Mouse (Mus musculus): ENCODE results near the gene E130114P18Rik. TPM values are rescaled to one million over a fixed set of nuclear protein-coding genes. Genes with fewer than 3 reads are reported as not detected.

The E130114P18Rik gene
- polyA plus RNA-seq, 1 experiment from 2014 or later: 0.72 TPM

GRCm38 (mm10) chr4:97569320-97569719, 208.6 kb downstream of the E130114P18Rik start:
- no peaks in the 10 kb centered on the region for H3K9me3 ChIP-seq (replicated peaks; ENCODE audit: control insufficient read depth, low read length)
- 81% methylated on average over 3 of the region's 3 CpGs for WGBS (ENCODE audit: insufficient replicate concordance)
- H3K4me1 ChIP-seq (ENCODE audit: control insufficient read depth, insufficient read depth, low read length): no peaks in the 10 kb centered on the region
- no peak overlapping the region for H3K4me3 ChIP-seq (ENCODE audit: low read depth, low read length)
- ATAC-seq (replicated peaks; ENCODE audit: insufficient number of reproducible peaks, low FRiP score, low TSS enrichment): no peak
- no peaks in the 10 kb centered on the region for H3K36me3 ChIP-seq (ENCODE audit: control insufficient read depth, insufficient read depth, low read length)
- no peak overlapping the region for H3K4me2 ChIP-seq
- no peak overlapping the region for H3K27ac ChIP-seq (ENCODE audit: low read depth, low read length)
- H3K27me3 ChIP-seq (ENCODE audit: control insufficient read depth, insufficient read depth, low read length): no peaks in the 10 kb centered on the region
- H3K9ac ChIP-seq (ENCODE audit: low read depth, low read length): no peak overlapping the region

- Histone ChIP-seq H3K9ac (ENCODE audit: low read depth, low read length) (no peak overlapping the region), H3K9me3 (replicated peaks; ENCODE audit: control insufficient read depth, low read length) (no peaks in the 10 kb centered on the region), H3K27me3 (ENCODE audit: control insufficient read depth, insufficient read depth, low read length) (no peaks in the 10 kb centered on the region), H3K36me3 (ENCODE audit: control insufficient read depth, insufficient read depth, low read length) (no peaks in the 10 kb centered on the region), H3K4me1 (ENCODE audit: control insufficient read depth, insufficient read depth, low read length) (no peaks in the 10 kb centered on the region), H3K4me2 (no peak overlapping the region), H3K27ac (ENCODE audit: low read depth, low read length) (no peak overlapping the region), H3K4me3 (ENCODE audit: low read depth, low read length) (no peak overlapping the region)
- ATAC-seq (replicated peaks; ENCODE audit: insufficient number of reproducible peaks, low FRiP score, low TSS enrichment): no peak
- WGBS (ENCODE audit: insufficient replicate concordance): 28% methylated on average over 4 of the region's 4 CpGs
Measured at GRCm38 (mm10) chr4:97564656-97565055, 213.2 kb downstream of the E130114P18Rik start.

GRCm38 (mm10) chr4:97564199-97564598, 213.7 kb downstream of the E130114P18Rik start:
- H3K4me2 ChIP-seq: no peak overlapping the region
- H3K36me3 ChIP-seq (ENCODE audit: control insufficient read depth, insufficient read depth, low read length): no peaks in the 10 kb centered on the region
- no peak overlapping the region for H3K9ac ChIP-seq (ENCODE audit: low read depth, low read length)
- no peaks in the 10 kb centered on the region for H3K4me1 ChIP-seq (ENCODE audit: control insufficient read depth, insufficient read depth, low read length)
- H3K27ac ChIP-seq (ENCODE audit: low read depth, low read length): no peak overlapping the region
- WGBS (ENCODE audit: insufficient replicate concordance): 79% methylated on average over 6 of the region's 6 CpGs
- no peaks in the 10 kb centered on the region for H3K9me3 ChIP-seq (replicated peaks; ENCODE audit: control insufficient read depth, low read length)
- H3K4me3 ChIP-seq (ENCODE audit: low read depth, low read length): no peak overlapping the region
- ATAC-seq (replicated peaks; ENCODE audit: insufficient number of reproducible peaks, low FRiP score, low TSS enrichment): no peak
- H3K27me3 ChIP-seq (ENCODE audit: control insufficient read depth, insufficient read depth, low read length): no peaks in the 10 kb centered on the region

DNA sequence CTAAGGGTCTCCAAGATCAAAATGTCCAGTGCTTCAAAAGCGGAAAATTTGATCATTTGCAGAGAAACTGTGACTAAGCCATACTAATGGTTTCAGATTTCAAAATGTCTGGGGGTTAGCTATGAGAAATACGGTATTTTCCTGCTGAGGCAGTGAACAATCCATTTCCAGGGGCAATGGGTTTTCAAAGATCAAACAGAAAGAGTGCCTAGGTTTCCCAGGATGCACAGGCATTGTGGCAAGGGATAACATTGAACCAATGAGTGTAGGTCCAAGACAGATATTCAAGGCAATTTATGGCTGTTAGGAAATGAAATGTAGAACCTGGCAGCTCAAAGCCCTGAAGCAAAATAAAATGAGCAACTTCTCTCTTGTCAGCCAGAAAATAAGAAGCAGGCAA, 220.3 kb downstream of the E130114P18Rik start:
- WGBS (ENCODE audit: insufficient replicate concordance): 72% methylated on average over 2 of the region's 2 CpGs
- H3K4me2 ChIP-seq: no peak overlapping the region
- no peaks in the 10 kb centered on the region for H3K36me3 ChIP-seq (ENCODE audit: control insufficient read depth, insufficient read depth, low read length)

DNA sequence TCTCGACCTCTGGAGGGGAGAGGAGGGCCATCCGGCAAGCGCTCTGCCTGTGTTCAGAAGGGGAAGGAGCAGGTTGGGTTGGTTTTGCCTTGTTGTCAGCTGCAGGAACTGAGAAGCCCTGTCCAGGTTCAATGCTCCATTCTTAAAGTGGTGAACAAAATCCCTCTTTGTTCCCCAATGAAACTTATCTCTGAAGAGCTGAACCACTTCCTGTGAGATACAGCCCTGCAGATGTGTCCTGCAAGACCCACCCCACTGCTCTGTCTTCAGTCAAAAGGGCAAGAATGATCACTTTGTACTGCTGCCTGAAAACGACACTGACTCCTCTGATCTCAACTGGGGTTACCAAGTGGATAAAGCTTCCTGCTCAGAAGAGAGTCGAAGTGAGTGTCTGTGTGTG, 233.9 kb downstream of the E130114P18Rik start:
- H3K27ac ChIP-seq (ENCODE audit: low read depth, low read length): no peak overlapping the region
- H3K9ac ChIP-seq (ENCODE audit: low read depth, low read length): no peak overlapping the region
- no peaks in the 10 kb centered on the region for H3K9me3 ChIP-seq (replicated peaks; ENCODE audit: control insufficient read depth, low read length)
- no peaks in the 10 kb centered on the region for H3K27me3 ChIP-seq (ENCODE audit: control insufficient read depth, insufficient read depth, low read length)
- H3K4me1 ChIP-seq (ENCODE audit: control insufficient read depth, insufficient read depth, low read length): no peaks in the 10 kb centered on the region
- no peaks in the 10 kb centered on the region for H3K36me3 ChIP-seq (ENCODE audit: control insufficient read depth, insufficient read depth, low read length)
- 16% methylated on average over 5 of the region's 5 CpGs for WGBS (ENCODE audit: insufficient replicate concordance)
- H3K4me3 ChIP-seq (ENCODE audit: low read depth, low read length): no peak overlapping the region
- no peak for ATAC-seq (replicated peaks; ENCODE audit: insufficient number of reproducible peaks, low FRiP score, low TSS enrichment)
- H3K4me2 ChIP-seq: no peak overlapping the region

More for the DNA sequence above, 220.3 kb downstream of the E130114P18Rik start:
- no peak for ATAC-seq (replicated peaks; ENCODE audit: insufficient number of reproducible peaks, low FRiP score, low TSS enrichment)
- no peak overlapping the region for H3K4me3 ChIP-seq (ENCODE audit: low read depth, low read length)
- no peaks in the 10 kb centered on the region for H3K9me3 ChIP-seq (replicated peaks; ENCODE audit: control insufficient read depth, low read length)
- no peaks in the 10 kb centered on the region for H3K27me3 ChIP-seq (ENCODE audit: control insufficient read depth, insufficient read depth, low read length)
- no peak overlapping the region for H3K27ac ChIP-seq (ENCODE audit: low read depth, low read length)
- no peaks in the 10 kb centered on the region for H3K4me1 ChIP-seq (ENCODE audit: control insufficient read depth, insufficient read depth, low read length)
- H3K9ac ChIP-seq (ENCODE audit: low read depth, low read length): no peak overlapping the region

DNA sequence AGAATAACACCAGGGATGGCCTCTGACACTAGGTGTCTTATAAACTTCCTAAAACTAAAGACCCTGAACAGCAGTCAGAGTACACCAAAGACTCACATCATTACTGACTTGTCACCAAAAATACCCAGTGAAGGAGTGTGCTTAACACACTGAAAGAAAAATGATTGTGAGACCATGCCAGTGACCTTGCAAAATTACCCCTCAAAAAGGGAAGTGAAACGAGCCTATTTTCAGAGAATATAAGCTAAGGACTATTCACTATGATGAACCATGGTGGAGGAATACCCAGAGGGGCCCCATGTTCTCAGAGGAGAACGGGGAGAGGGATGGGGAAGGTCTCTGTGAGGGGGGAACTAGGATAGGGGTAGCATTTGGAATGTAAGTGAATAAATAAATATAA, 245.8 kb downstream of the E130114P18Rik start:
- Histone ChIP-seq H3K36me3 (ENCODE audit: control insufficient read depth, insufficient read depth, low read length) (no peaks in the 10 kb centered on the region), H3K4me1 (ENCODE audit: control insufficient read depth, insufficient read depth, low read length) (no peaks in the 10 kb centered on the region), H3K27ac (ENCODE audit: low read depth, low read length) (no peak overlapping the region), H3K27me3 (ENCODE audit: control insufficient read depth, insufficient read depth, low read length) (no peaks in the 10 kb centered on the region), H3K9ac (ENCODE audit: low read depth, low read length) (no peak overlapping the region), H3K4me3 (ENCODE audit: low read depth, low read length) (no peak overlapping the region), H3K9me3 (replicated peaks; ENCODE audit: control insufficient read depth, low read length) (no peaks in the 10 kb centered on the region), H3K4me2 (no peak overlapping the region)
- ATAC-seq (replicated peaks; ENCODE audit: insufficient number of reproducible peaks, low FRiP score, low TSS enrichment): no peak
- 63% methylated on average over 2 of the region's 2 CpGs for WGBS (ENCODE audit: insufficient replicate concordance)

GRCm38 (mm10) chr4:97528517-97528916, 249.4 kb downstream of the E130114P18Rik start:
- WGBS (ENCODE audit: insufficient replicate concordance): 75% methylated on average over 2 of the region's 2 CpGs
- Histone ChIP-seq H3K4me1 (ENCODE audit: control insufficient read depth, insufficient read depth, low read length) (no peaks in the 10 kb centered on the region), H3K4me3 (ENCODE audit: low read depth, low read length) (no peak overlapping the region), H3K27me3 (ENCODE audit: control insufficient read depth, insufficient read depth, low read length) (no peaks in the 10 kb centered on the region), H3K36me3 (ENCODE audit: control insufficient read depth, insufficient read depth, low read length) (no peaks in the 10 kb centered on the region), H3K9me3 (replicated peaks; ENCODE audit: control insufficient read depth, low read length) (no peaks in the 10 kb centered on the region), H3K4me2 (no peak overlapping the region), H3K9ac (ENCODE audit: low read depth, low read length) (no peak overlapping the region), H3K27ac (ENCODE audit: low read depth, low read length) (no peak overlapping the region)
- no peak for ATAC-seq (replicated peaks; ENCODE audit: insufficient number of reproducible peaks, low FRiP score, low TSS enrichment)

Other genes starting within 250 kb of the E130114P18Rik start
- gene Nfia, start 5.3 kb downstream of the E130114P18Rik start, polyA plus RNA-seq (2014; fragmentation: Nextera tagmentation; extraction: Ambion mirVana): 27.5 and 33.7 TPM in 2 replicates

All from heart, embryonic 11.5 days (tissue).